Mouse (Mus musculus) hindbrain, embryonic 16.5 days (tissue): ENCODE data around the gene Rpl23a. TPM values are rescaled to one million over a fixed set of nuclear protein-coding genes. Genes with fewer than 3 reads are reported as not detected.

Experiments
- ATAC-seq: fragments of 200-750 bp; cut with Nextera tagmentation; 2 replicates; pipeline ENCODE4 v1.8.0; 2017; ENCODE audit warnings: moderate TSS enrichment, moderate library complexity
- H3K27ac ChIP-seq: fragments of 300-500 bp; sonication (generic); 2 replicates; pipeline ENCODE4 v1.5.1; 2014; ENCODE audit warnings: low read depth, mild to moderate bottlenecking, control low read depth, low read length, moderate library complexity
- H3K27me3 ChIP-seq: fragments of 300-500 bp; sonication (generic); replicated peaks from 2 replicates; pipeline ENCODE4 v1.6.1; 2014; ENCODE audit warnings: low read length; ENCODE audit not compliant: control insufficient read depth, insufficient read depth
- H3K36me3 ChIP-seq: fragments of 300-500 bp; sonication (generic); 2 replicates; pipeline ENCODE4 v1.6.1; 2014; ENCODE audit warnings: mild to moderate bottlenecking, low read length, moderate library complexity, mixed read lengths; ENCODE audit not compliant: control insufficient read depth, insufficient read depth
- H3K4me1 ChIP-seq: fragments of 300-500 bp; sonication (generic); 2 replicates; pipeline ENCODE4 v1.6.1; 2014; ENCODE audit warnings: low read depth, low read length; ENCODE audit not compliant: control insufficient read depth, insufficient read depth
- H3K4me2 ChIP-seq: fragments of 300-500 bp; sonication (generic); 2 replicates; pipeline ENCODE4 v1.6.1; 2014; ENCODE audit warnings: mild to moderate bottlenecking, low read length, control low read depth, moderate library complexity
- H3K4me3 ChIP-seq: fragments of 300-500 bp; sonication (generic); 2 replicates; pipeline ENCODE4 v1.5.1; 2014; ENCODE audit warnings: mild to moderate bottlenecking, low read length, control low read depth, moderate library complexity
- H3K9ac ChIP-seq: fragments of 300-500 bp; sonication (generic); 2 replicates; pipeline ENCODE4 v1.6.1; 2014; ENCODE audit warnings: low read depth, mild to moderate bottlenecking, control low read depth, low read length, moderate library complexity
- H3K9me3 ChIP-seq: fragments of 300-500 bp; sonication (generic); 2 replicates; pipeline ENCODE4 v1.6.1; 2014; ENCODE audit warnings: mild to moderate bottlenecking, low read length, moderate library complexity; ENCODE audit not compliant: control insufficient read depth
- WGBS: fragments of 180-500 bp; shearing (Covaris S2); extraction: QIAGEN DNeasy Blood & Tissue Kit; methylation state at CpG from one replicate; pipeline ENCODE4 v1.1.7; 2014; 5-methylcytosine and 5-hydroxymethylcytosine counted together
- polyA plus RNA-seq: library from polyadenylated mRNA; unstranded; fragments of >200 nt; fragmentation: Nextera tagmentation; extraction: Ambion mirVana; gene quantifications from 2 replicates; pipeline ENCODE4 v1.2.1, GENCODE M21; 2015

Rpl23a gene
- polyA plus RNA-seq, 1 experiment from 2014 or later: 677 TPM

- H3K4me1 ChIP-seq: no peaks in the 10 kb centered on the region; the same call in none of the 2 replicates
- no peaks in the 10 kb centered on the region for H3K27me3 ChIP-seq
- no peak overlapping the region for H3K4me2 ChIP-seq
- no peak overlapping the region for H3K4me3 ChIP-seq
- no peak for ATAC-seq
- H3K9ac ChIP-seq: no peak overlapping the region
- WGBS: 71% methylated on average over 4 of the region's 4 CpGs
- H3K27ac ChIP-seq: no peak overlapping the region
- H3K9me3 ChIP-seq: no peaks in the 10 kb centered on the region
- no peaks in the 10 kb centered on the region for H3K36me3 ChIP-seq
These were observed 12.1 kb downstream of the Rpl23a start for GRCm38 (mm10) chr11:78171328-78171727.

GRCm38 (mm10) chr11:78170306-78170705 is 13.1 kb downstream of the Rpl23a start:
- Histone ChIP-seq H3K9ac (no peak overlapping the region), H3K9me3 (no peaks in the 10 kb centered on the region), H3K27me3 (no peaks in the 10 kb centered on the region), H3K4me1 (peaks cover 8% of the 10 kb centered on the region), H3K4me3 (no peak overlapping the region), H3K36me3 (no peaks in the 10 kb centered on the region), H3K4me2 (no peak overlapping the region), H3K27ac (no peak overlapping the region)
- 92% methylated on average over 15 of the region's 15 CpGs for WGBS
- ATAC-seq: no peak

DNA sequence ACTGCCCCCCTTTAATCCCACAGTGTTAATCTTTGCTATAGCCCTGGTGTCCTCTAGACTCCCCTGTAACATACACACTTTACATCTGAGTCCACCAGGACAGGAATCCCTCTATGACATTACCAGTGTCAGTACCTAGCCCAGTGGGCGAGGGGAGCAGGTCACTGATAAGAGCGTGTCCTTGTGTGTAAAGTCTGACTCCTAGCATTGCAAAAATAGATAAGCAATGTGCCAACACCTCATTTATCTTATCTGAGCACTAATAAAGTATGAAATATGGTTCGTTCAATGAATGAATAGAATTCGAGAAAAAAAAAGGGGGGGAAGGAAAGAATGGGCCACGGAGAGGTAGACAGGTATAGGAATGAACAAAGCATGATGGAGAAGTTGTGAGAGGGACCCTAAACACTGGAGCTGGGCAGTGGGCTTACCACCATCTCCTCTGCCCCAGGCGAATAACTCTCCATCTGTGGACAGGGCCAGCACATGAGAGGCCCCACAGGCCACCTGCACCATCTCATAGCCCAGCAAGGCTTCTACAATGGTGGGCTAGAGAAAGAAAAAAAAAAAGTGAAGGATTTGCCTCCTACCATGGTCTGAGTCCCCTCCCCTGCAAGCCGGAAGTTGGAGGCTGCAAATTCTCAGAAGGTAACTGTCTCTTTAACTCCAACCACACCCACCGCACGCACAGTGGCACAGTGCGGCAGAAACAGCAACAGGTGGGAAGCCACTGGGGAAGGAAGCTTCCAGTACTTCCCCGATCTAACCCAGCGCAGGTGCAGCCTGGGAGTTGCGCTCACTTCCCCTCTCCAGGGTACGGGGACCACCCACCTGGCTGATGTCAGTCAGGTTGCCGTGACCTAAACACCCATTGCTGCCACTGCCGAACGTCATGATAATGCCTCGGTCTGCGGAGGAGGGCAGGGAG is 14.6 kb downstream of the Rpl23a start:
- H3K4me1 ChIP-seq: peaks cover 8% of the 10 kb centered on the region
- H3K4me3 ChIP-seq: no peak overlapping the region
- no peak for ATAC-seq
- no peaks in the 10 kb centered on the region for H3K9me3 ChIP-seq
- WGBS: 59% methylated on average over 19 of the region's 19 CpGs
- H3K27ac ChIP-seq: no peak overlapping the region
- no peaks in the 10 kb centered on the region for H3K27me3 ChIP-seq
- no peaks in the 10 kb centered on the region for H3K36me3 ChIP-seq
- no peak overlapping the region for H3K4me2 ChIP-seq
- H3K9ac ChIP-seq: no peak overlapping the region

DNA sequence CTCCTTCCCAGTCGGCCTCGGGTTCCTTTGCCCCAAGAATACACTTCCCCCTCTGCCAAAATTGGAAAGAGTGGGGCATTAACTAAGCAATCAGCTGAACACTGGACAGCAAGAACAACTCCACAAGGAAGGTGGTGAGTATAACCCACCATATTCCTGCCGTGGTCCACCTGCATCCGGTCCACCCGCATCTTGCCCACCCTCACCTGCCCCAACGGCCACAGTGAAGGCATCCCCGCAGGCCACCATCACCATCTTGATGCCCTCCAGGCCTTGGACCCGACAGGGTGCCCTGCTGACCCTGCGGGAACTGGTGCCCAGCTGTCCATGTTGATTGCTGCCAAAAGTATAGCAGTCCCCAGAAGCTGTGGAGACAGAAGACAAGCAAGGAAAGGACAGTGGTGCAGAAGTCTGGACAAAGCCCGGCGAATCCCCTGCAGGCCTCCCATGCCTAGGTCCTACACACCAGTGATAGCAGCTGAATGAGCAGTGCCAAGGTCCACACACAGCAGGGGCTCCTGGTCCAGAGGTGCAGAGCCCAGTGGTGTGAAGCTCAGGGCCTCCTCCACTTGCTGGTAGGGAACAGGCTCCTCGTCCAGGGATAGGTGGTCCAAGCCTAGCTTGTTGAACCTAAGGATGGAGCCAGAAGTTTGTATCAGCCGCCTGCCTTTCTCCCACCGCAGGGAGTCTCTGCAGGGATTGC is 16.0 kb downstream of the Rpl23a start:
- no peak overlapping the region; the same call in 1 of the 2 replicates for H3K9ac ChIP-seq
- no peaks in the 10 kb centered on the region for H3K27me3 ChIP-seq
- H3K4me1 ChIP-seq: peaks cover 20% of the 10 kb centered on the region
- ATAC-seq: no peak
- H3K9me3 ChIP-seq: no peaks in the 10 kb centered on the region
- no peak overlapping the region for H3K4me2 ChIP-seq
- H3K4me3 ChIP-seq: no peak overlapping the region
- 92% methylated on average over 14 of the region's 14 CpGs for WGBS
- H3K36me3 ChIP-seq: no peaks in the 10 kb centered on the region
- H3K27ac ChIP-seq: no peak overlapping the region

DNA sequence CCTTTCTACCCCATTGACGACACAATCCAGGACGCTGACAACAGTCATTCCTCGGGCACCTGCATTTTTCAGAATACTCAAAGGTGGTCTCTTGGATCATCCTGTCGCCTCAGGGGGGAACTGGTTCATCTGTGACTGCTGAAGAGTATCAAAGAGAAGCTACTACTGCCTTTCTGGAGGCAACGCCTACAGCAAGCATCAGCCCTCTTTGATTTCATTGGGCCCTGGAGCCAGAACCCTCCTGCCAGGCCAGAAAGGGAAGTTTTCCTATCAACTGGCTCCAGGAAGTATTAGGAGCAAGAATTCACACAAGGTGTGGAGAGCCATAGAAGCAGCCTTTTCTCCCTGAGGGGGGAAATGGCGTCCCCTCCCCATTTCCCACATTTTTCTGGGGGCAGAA is 16.7 kb downstream of the Rpl23a start:
- H3K36me3 ChIP-seq: peaks cover 3% of the 10 kb centered on the region; the same call in 1 of the 2 replicates
- ATAC-seq: no peak
- H3K9ac ChIP-seq: no peak overlapping the region; the same call in 1 of the 2 replicates
- H3K27me3 ChIP-seq: no peaks in the 10 kb centered on the region
- H3K27ac ChIP-seq: no peak overlapping the region
- no peaks in the 10 kb centered on the region for H3K9me3 ChIP-seq
- H3K4me2 ChIP-seq: no peak overlapping the region
- H3K4me3 ChIP-seq: no peak overlapping the region
- peaks cover 27% of the 10 kb centered on the region for H3K4me1 ChIP-seq
- WGBS: 76% methylated on average over 6 of the region's 6 CpGs

GRCm38 (mm10) chr11:78166161-78166560 is 17.2 kb downstream of the Rpl23a start:
- H3K9ac ChIP-seq: no peak overlapping the region; the same call in 1 of the 2 replicates
- H3K4me1 ChIP-seq: peaks cover 27% of the 10 kb centered on the region
- H3K27me3 ChIP-seq: no peaks in the 10 kb centered on the region
- peak overlapping the region; percentile 93; the same call in 1 of the 2 replicates for H3K27ac ChIP-seq
- WGBS: 58% methylated on average over 4 of the region's 4 CpGs
- no peaks in the 10 kb centered on the region for H3K9me3 ChIP-seq
- H3K4me3 ChIP-seq: no peak overlapping the region
- peaks cover 3% of the 10 kb centered on the region; the same call in 1 of the 2 replicates for H3K36me3 ChIP-seq
- H3K4me2 ChIP-seq: peak overlapping the region; percentile 86
- ATAC-seq: no peak

DNA sequence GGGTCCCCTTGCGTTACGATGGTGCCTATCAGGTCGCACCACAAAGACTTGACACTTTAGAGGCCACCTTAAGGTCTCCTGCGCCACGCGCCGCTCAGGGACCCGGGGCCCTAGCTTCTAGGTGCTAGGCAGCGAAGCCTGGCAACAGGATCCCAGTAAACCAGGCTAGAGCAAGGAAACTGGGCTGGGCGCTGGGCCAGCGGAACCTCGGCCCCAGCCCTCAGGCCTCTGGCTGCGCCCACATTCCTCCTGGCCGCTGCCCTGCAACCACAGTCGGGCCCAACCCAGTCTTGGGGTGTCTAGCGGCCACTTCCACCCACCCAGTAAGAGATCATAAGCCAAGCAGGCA is 17.6 kb downstream of the Rpl23a start:
- Histone ChIP-seq H3K4me1 (peaks cover 27% of the 10 kb centered on the region), H3K27me3 (no peaks in the 10 kb centered on the region), H3K36me3 (peaks cover 4% of the 10 kb centered on the region; the same call in 1 of the 2 replicates), H3K9ac (peak overlapping the region; percentile 97), H3K4me3 (peak overlapping the region; percentile 82), H3K4me2 (peak overlapping the region; percentile 86), H3K9me3 (no peaks in the 10 kb centered on the region), H3K27ac (peak overlapping the region; percentile 93)
- peak; percentile 40 for ATAC-seq
- WGBS: 4% methylated on average over 16 of the region's 16 CpGs

DNA sequence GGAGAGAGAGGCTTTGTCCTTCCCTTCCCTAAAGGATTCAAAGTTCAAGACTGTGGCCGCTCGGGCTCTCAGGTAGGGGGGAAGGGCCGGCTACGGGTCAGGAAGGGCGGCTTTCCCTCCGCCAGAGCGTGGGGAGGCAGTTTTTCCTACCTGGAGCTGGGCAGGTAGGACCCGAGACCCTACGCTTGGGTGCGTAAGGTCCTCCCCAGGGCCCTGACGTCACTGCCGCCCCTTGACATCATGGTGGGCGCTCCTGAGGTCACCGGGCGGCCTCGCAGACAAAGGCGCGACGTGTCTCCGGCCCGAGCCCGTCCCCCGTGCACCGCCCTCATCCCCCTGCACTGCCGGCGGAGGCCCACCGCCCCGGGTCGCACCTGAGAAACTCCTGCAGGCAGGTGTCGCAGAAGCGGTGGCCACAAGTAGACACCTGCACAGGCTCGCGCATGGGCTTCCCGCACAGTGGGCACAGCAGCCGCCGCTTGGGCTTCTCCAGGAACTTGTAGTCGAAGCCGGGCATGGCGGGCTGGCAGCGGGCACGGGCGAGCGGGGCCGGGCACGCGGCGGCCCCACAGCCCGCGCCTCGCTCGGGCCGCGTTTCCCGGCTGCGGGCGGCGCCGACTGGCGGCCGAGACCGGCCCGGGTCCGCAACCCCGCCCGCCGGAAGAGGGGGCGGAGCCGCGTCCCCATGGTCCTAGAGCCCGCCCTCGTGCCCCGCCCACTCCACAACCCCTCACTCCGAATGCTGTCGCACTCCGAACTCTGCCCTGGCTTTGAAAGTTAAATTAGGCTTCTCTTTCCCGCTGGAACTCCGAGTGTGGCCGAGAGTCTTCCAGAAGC is 18.2 kb downstream of the Rpl23a start, which contains the start of gene Traf4:
Gene Traf4, minus strand, starts transcription at position 666 of the 837 bp plus-strand sequence.
- H3K36me3 ChIP-seq: peaks cover 10% of the 10 kb centered on the region; the same call in 1 of the 2 replicates
- H3K9ac ChIP-seq: peak within 1 kb of the TSS; percentile 97
- H3K9me3 ChIP-seq: no peaks in the 10 kb centered on the region
- ATAC-seq: peak; percentile 84
- H3K4me3 ChIP-seq: peak within 1 kb of the TSS; percentile 82
- peaks cover 27% of the 10 kb centered on the region for H3K4me1 ChIP-seq
- no peaks in the 10 kb centered on the region for H3K27me3 ChIP-seq
- H3K4me2 ChIP-seq: peak within 1 kb of the TSS; percentile 86
- H3K27ac ChIP-seq: peak within 1 kb of the TSS; percentile 93
- WGBS: under 1% methylated on average over 61 of the region's 78 CpGs
